Mouse (Mus musculus): ENCODE data around the gene Rpl23. TPM values are rescaled to one million over a fixed set of nuclear protein-coding genes. Genes with fewer than 3 reads are reported as not detected.

The Rpl23 gene
- polyA plus RNA-seq, 1 experiment, result 32.2 TPM

DNA sequence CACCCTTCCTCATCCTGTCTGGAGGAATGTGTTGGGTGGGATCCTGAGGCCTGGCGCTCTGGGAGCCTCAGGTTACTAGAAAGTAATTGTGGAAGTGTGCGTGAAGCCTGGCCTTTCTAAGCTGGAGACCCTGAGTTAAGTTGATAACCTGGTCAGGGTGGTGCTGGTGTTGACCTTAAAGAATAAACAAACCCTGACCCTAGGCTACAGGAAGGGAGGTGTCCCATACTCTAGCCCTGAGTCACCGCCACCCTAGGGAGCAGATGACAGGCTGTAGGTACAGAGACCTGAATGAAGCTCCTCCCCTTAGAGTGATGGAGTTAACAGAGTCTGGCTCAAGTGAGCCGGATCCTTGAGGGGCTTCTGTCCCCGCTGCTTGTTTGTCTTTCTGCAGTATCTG lies 21.6 kb upstream of the Rpl23 start:
- peaks cover 30% of the 10 kb centered on the region for H3K4me1 ChIP-seq (ENCODE audit: control insufficient read depth)

DNA sequence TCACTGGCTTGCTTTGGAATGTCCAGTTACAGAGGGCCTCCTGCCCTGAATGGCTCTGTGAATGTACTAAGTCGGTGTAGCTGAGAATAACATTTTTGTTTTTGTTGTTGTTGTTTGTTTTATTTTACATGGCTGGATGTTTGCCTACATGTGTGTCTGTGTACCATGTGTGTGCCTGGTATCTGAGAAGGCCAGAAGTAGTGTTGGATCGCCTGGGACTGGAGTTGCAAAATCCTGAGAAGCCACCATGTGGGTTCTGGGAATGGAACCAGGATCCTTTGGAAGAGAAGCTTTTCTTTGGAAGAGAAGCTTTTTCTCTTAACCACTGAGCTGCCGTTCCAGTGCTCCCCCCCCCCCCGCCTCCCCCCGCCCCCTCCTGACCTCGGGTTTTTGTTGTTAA lies 20.3 kb upstream of the Rpl23 start:
- no peak overlapping the region for H3K4me3 ChIP-seq (replicated peaks)
- TF ChIP-seq TAL1 (IDR thresholded peaks at IDR 0.05; ENCODE audit: low read length), result no peak
- TF ChIP-seq GATA1 (IDR thresholded peaks at IDR 0.05; ENCODE audit: low read length), result no peak
- peaks cover 38% of the 10 kb centered on the region for H3K27me3 ChIP-seq (ENCODE audit: control insufficient read depth)
- H3K36me3 ChIP-seq (ENCODE audit: control insufficient read depth), result no peaks in the 10 kb centered on the region; the same call in 1 of the 2 replicates
- peaks cover 42% of the 10 kb centered on the region for H3K4me1 ChIP-seq (ENCODE audit: control insufficient read depth)
- no peaks in the 10 kb centered on the region for H3K9me3 ChIP-seq (ENCODE audit: control insufficient read depth, low read length)

More for the DNA sequence above, 21.6 kb upstream of the Rpl23 start:
- peaks cover 26% of the 10 kb centered on the region for H3K27me3 ChIP-seq (ENCODE audit: control insufficient read depth)
- H3K9me3 ChIP-seq (ENCODE audit: control insufficient read depth, low read length), result no peaks in the 10 kb centered on the region
- TF ChIP-seq GATA1 (IDR thresholded peaks at IDR 0.05; ENCODE audit: low read length) (no peak), TAL1 (IDR thresholded peaks at IDR 0.05; ENCODE audit: low read length) (no peak)
- H3K4me3 ChIP-seq (replicated peaks), result no peak overlapping the region
- peaks cover 3% of the 10 kb centered on the region; the same call in 1 of the 2 replicates for H3K36me3 ChIP-seq (ENCODE audit: control insufficient read depth)

DNA sequence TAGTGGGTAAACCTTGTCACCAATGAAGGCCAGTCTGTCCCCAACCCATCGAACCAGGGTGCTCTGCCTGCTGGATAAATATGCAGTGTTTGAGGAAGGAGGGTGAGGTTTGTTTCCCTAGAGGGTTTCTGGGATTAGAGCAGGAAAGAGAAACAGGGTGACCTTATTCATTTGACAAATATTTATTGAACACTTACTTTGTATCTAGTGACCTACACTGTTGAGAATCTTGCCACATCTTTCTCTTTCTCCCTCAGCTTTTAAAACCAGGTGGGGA lies 19.9 kb upstream of the Rpl23 start:
- Histone ChIP-seq H3K27me3 (ENCODE audit: control insufficient read depth) (peaks cover 38% of the 10 kb centered on the region), H3K4me3 (replicated peaks) (no peak overlapping the region), H3K9me3 (ENCODE audit: control insufficient read depth, low read length) (no peaks in the 10 kb centered on the region), H3K36me3 (ENCODE audit: control insufficient read depth) (no peaks in the 10 kb centered on the region; the same call in 1 of the 2 replicates), H3K4me1 (ENCODE audit: control insufficient read depth) (peaks cover 44% of the 10 kb centered on the region)
- TF ChIP-seq GATA1 (IDR thresholded peaks at IDR 0.05; ENCODE audit: low read length), result no peak
- no peak for TF ChIP-seq TAL1 (IDR thresholded peaks at IDR 0.05; ENCODE audit: low read length)

DNA sequence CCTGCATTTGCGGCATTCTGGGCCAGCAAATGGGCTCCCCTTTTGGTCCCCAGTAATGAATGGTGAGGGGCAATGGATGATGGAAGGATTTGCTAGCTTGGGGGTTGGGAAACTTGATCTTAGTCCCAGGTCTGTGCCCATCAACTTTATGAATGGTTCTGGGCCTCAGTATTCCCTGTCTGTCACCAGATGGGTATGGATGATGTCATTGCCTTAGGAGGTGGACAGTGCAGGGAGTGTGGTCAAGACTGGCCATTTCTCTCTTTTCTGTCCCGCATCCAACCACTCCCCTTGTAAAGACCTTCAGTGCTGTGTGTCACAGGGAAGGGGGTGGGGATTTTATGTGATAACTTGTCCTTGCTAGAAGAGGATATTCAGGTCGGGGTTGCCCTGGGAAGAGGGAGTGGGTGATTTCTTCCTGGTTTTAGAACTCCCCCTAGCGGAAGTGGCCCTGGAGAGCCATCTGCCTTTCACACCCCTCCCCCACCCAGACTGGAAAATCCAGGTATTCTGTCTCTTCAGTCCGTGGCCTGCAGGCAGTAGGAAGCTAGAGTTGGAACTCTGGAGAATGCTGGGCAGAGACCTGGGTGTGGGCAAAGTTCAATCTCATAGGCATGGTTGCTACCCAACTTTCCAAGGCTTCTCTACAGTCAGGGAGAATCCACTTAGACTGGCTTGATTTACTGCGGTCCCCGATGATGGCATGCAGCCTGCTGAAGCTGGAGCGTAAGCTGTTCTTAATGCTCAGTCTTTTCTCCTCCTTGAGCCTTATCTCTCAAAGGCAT lies 19.4 kb upstream of the Rpl23 start:
- no peaks in the 10 kb centered on the region; the same call in 1 of the 2 replicates for H3K36me3 ChIP-seq (ENCODE audit: control insufficient read depth)
- H3K27me3 ChIP-seq (ENCODE audit: control insufficient read depth), result peaks cover 38% of the 10 kb centered on the region
- TF ChIP-seq TAL1 (IDR thresholded peaks at IDR 0.05; ENCODE audit: low read length) (no peak), GATA1 (IDR thresholded peaks at IDR 0.05; ENCODE audit: low read length) (no peak)
- peak overlapping the region; percentile 74 for H3K4me3 ChIP-seq (replicated peaks)
- peaks cover 45% of the 10 kb centered on the region for H3K4me1 ChIP-seq (ENCODE audit: control insufficient read depth)
- no peaks in the 10 kb centered on the region for H3K9me3 ChIP-seq (ENCODE audit: control insufficient read depth, low read length)

DNA sequence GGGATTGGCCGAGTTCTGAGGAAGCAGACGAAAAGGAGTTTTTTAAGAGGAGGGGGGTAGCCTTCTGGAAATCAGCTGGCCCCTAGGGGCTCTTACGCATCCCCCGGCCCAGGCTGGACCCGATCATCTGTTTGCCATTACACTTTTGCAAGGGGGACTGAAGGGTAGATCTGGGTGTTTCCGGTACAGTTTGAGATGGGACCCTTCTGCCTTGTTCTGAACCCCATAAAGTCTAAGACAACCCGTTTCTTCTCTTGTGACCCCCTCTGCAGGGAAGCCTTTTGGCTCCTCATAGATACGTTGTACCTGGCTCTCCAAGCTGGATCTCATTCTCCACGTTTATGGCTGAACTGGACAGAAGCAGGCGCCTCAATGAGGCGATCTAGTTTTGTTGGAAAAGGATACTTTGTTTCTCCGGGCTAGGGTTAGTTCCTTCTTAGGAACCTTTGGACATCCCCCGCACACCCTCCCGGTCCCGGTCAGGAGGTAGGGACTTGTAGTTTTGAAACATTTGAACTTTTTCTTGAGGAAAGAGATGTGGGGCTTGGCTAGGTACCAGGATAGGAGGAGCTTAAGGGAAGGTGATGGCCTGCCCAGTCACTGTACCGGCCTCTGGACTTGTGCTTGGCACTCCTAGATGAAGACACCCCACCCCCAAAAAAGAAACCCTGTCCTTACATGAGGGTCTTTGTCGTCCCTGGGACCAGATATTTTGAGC lies 18.6 kb upstream of the Rpl23 start:
- H3K9me3 ChIP-seq (ENCODE audit: control insufficient read depth, low read length), result no peaks in the 10 kb centered on the region
- H3K4me3 ChIP-seq (replicated peaks), result peak overlapping the region; percentile 74
- TF ChIP-seq TAL1 (IDR thresholded peaks at IDR 0.05; ENCODE audit: low read length), result no peak
- TF ChIP-seq GATA1 (IDR thresholded peaks at IDR 0.05; ENCODE audit: low read length), result no peak
- H3K4me1 ChIP-seq (ENCODE audit: control insufficient read depth), result peaks cover 45% of the 10 kb centered on the region
- H3K27me3 ChIP-seq (ENCODE audit: control insufficient read depth), result peaks cover 38% of the 10 kb centered on the region
- no peaks in the 10 kb centered on the region for H3K36me3 ChIP-seq (ENCODE audit: control insufficient read depth)

GRCm38 (mm10) chr11:97799994-97800690 lies 17.9 kb upstream of the Rpl23 start:
- TF ChIP-seq GATA1 (IDR thresholded peaks at IDR 0.05; ENCODE audit: low read length), result no peak
- no peak for TF ChIP-seq TAL1 (IDR thresholded peaks at IDR 0.05; ENCODE audit: low read length)
- H3K4me1 ChIP-seq (ENCODE audit: control insufficient read depth), result peaks cover 45% of the 10 kb centered on the region
- peak overlapping the region; percentile 74 for H3K4me3 ChIP-seq (replicated peaks)
- H3K9me3 ChIP-seq (ENCODE audit: control insufficient read depth, low read length), result no peaks in the 10 kb centered on the region
- no peaks in the 10 kb centered on the region for H3K36me3 ChIP-seq (ENCODE audit: control insufficient read depth)
- H3K27me3 ChIP-seq (ENCODE audit: control insufficient read depth), result peaks cover 38% of the 10 kb centered on the region

DNA sequence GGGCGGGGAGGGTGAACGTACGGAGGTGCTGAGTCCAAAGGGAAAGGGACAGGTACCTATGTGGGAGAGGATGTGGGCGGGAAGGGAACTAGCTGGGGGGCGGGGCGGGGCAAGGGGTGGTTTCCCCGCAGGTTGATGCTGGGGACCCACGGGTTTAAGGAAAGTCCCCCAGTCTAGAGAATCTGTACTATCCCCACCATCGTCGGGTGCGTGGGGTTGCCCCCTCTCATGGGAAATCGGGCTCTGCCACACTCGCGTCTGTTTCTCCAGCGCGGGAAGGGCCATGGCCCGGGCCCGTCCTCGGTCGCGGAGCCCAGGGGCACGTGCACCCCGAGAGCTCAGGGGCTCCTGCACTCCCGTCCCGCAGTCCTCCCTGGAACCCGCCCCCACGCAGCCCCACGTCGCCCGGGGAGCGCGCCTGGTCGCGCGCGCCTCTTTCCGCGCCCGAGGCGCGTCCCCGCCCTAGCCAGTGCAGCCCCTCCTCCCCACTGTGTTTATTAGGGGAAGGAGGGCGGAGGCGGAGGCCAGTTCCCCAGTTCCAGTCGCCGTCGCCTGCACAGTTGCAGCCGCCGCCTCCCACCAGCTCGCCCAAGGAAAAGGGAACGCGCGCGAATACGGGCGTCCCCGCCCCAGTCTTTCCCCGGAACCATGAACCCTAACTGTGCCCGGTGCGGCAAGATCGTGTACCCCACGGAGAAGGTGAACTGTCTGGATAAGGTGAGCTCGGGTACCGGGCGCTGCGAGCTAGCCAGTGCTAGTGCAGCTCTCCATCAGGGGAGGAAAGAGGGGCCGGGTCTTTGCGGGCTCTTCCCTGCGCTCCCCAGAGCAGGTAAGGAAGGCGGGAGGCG lies 17.1 kb upstream of the Rpl23 start:
- H3K4me1 ChIP-seq (ENCODE audit: control insufficient read depth), result peaks cover 45% of the 10 kb centered on the region
- H3K9me3 ChIP-seq (ENCODE audit: control insufficient read depth, low read length), result no peaks in the 10 kb centered on the region
- peak overlapping the region; percentile 74 for H3K4me3 ChIP-seq (replicated peaks)
- no peak for TF ChIP-seq TAL1 (IDR thresholded peaks at IDR 0.05; ENCODE audit: low read length)
- no peak for TF ChIP-seq GATA1 (IDR thresholded peaks at IDR 0.05; ENCODE audit: low read length)
- H3K27me3 ChIP-seq (ENCODE audit: control insufficient read depth), result peaks cover 38% of the 10 kb centered on the region
- no peaks in the 10 kb centered on the region for H3K36me3 ChIP-seq (ENCODE audit: control insufficient read depth)

GRCm38 (mm10) chr11:97798782-97799145 lies 16.5 kb upstream of the Rpl23 start, which contains the start of gene Lasp1:
TSS of gene Lasp1 (plus strand) at chr11:97799000.
- Histone ChIP-seq H3K36me3 (ENCODE audit: control insufficient read depth) (no peaks in the 10 kb centered on the region), H3K4me1 (ENCODE audit: control insufficient read depth) (peaks cover 45% of the 10 kb centered on the region), H3K9me3 (ENCODE audit: control insufficient read depth, low read length) (no peaks in the 10 kb centered on the region), H3K4me3 (replicated peaks) (peak within 1 kb of the TSS; percentile 74), H3K27me3 (ENCODE audit: control insufficient read depth) (peaks cover 38% of the 10 kb centered on the region)
- TF ChIP-seq GATA1 (IDR thresholded peaks at IDR 0.05; ENCODE audit: low read length) (no peak), TAL1 (IDR thresholded peaks at IDR 0.05; ENCODE audit: low read length) (no peak)
